Mouse (Mus musculus) thymus, postnatal 0 days (tissue): ENCODE data around the gene Kif6. TPM values are rescaled to one million over a fixed set of nuclear protein-coding genes. Genes with fewer than 3 reads are reported as not detected.

Experiments
- DNase-seq: peaks from one replicate; pipeline ENCODE4 v3.0.0-alpha.2; 2015; ENCODE audit warnings: low spot score
- polyA plus RNA-seq: library from polyadenylated mRNA; unstranded; fragments of >200 nt; fragmentation: Nextera tagmentation; extraction: Ambion mirVana; gene quantifications from 2 replicates; pipeline ENCODE4 v1.2.1, GENCODE M21; 2015

Gene Kif6
- polyA plus RNA-seq, 1 experiment from 2014 or later, result 1.3 TPM

- no peak for DNase-seq
Observed at GRCm38 (mm10) chr17:49736364-49736763, 121.4 kb downstream of the Kif6 start.

GRCm38 (mm10) chr17:49737217-49737774 is 122.4 kb downstream of the Kif6 start:
- no peak for DNase-seq

DNA sequence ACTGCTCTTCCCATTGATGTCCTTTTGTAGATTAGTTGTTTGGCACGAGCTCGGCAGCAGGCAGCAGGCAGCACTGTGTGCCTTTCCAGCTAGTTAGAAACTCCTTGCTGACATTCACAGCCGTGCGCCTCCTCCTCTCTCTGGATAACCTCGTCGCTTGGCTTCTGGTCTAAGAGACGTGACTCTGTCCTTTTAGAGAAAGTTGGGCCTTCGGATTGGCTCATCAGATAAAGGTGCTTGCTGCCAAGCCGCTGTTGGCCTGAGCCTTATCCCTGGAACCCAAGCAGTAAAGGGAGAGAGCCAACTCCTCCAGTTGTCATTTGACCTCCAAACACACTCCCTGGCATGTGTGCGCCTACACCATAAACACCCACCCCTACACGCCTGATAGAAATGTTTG is 123.4 kb downstream of the Kif6 start:
- DNase-seq, result no peak

GRCm38 (mm10) chr17:49739896-49740679 is 125.2 kb downstream of the Kif6 start:
- no peak for DNase-seq

DNA sequence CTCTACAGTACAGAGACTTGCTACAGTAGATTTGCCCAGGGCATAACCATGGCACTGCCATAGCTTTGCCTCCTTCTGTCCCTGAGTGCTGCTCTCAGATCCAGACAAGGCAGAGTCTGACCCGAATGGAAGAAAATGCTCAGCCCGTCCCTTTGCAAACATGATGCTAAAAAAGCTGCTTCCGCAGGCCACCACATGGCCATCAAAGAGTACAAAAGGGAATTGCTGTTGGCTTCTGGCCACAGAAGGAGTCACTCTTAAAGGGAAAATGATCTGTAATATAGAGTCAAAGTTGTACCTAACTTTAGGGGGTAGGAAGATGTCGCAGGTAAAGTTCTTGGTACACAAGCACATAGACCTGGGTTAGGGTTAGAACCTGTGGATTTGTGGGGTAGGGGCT is 126.2 kb downstream of the Kif6 start:
- no peak for DNase-seq

GRCm38 (mm10) chr17:49741927-49742326 is 127.0 kb downstream of the Kif6 start:
- no peak for DNase-seq

- no peak for DNase-seq
Observed at GRCm38 (mm10) chr17:49743580-49744463, 128.9 kb downstream of the Kif6 start.

DNA sequence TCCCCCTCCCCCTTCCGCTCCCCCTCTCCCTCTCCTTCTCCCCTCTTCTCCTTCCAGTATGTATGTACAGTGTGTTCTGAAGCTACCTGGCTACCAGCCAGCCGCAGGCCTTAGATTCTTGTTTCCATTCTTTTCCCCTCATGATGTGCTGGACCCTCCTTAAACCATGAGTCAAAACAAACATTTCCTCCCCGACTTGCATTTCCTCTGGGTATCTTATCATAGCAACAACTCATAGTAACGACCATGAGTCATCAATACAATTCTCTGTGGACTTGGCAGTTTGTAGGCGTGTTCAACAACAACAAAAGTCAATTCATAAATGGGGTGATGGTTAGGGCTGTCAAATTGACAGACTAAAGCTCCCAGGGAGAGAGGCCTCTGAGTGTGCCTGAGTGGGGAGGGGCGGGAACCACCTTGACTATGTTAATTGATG is 136.0 kb downstream of the Kif6 start:
- no peak for DNase-seq

DNA sequence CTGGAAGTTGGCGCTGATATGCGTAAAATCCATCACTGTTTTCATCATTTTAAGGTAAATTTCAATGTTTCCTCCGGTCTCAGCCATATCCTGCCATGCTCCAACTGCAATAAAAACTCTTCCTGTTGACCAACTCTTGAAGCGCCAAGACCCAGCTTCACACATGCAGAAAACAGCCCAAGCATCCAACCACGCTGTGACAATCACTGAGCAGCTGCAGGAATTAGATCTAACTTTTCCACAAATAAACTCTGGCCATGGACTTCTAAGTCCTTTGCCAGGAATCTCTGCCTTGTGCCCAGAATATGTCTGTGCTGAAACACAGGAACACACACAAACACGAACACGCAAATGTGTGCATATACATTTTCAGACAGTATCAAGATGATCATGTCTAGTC is 138.9 kb downstream of the Kif6 start:
- no peak for DNase-seq

DNA sequence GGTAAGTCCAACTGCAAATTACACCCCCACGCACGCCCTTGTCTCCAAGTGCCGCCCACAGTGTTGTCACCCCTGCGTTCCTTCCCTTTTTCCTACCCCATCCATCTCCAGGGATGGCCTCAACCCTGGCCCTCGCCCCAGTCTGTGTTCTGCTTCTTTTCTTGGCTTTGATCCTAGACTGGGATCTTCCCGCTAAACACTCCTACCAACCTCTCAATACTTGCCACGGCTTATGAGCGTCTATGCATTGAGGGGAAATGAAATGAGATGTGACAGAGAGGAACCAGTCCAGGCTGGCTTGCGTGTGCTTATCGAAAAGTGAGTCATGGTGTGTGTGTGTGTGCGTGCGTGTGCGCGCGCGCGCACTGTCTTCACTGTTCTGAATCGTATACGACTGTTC is 141.9 kb downstream of the Kif6 start:
- no peak for DNase-seq

DNA sequence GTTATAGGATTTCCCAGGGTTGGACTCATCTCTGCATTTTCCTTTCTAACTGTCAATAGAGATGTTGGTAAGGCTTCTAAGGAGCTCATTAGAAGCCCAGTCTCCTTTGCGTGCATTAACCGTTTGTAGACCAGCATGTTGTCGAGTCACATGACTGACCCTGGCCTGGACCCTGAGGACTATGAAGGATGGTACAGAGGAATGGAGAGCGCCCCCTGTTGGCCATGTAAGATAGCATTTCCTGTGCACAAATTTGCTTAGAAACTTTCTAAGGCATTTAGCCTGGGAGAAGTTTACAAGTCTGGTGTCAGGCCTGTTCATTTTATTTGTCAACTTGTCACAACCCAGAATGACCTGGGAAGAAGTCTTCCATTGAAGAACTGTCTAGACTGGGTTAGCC is 144.1 kb downstream of the Kif6 start:
- no peak for DNase-seq

DNA sequence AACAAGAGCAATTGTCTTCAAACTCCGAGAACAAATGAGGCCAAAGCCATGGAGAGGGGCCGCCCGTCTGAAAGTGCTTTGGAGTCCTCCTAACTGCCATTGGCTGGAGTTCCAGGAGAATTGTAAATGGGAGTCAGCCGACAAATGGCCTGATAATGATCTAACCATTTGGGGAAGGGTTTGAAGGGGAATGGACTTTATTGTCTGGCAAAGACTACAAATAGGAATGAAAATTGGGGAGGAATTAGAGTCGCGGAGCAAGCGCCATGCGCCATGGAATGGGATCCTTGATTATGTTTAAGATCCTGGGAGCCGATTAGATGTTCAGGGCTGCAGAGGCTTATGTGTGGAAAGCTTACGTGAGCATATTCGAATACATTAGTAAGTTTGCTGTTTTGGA is 146.3 kb downstream of the Kif6 start:
- DNase-seq, result no peak

DNA sequence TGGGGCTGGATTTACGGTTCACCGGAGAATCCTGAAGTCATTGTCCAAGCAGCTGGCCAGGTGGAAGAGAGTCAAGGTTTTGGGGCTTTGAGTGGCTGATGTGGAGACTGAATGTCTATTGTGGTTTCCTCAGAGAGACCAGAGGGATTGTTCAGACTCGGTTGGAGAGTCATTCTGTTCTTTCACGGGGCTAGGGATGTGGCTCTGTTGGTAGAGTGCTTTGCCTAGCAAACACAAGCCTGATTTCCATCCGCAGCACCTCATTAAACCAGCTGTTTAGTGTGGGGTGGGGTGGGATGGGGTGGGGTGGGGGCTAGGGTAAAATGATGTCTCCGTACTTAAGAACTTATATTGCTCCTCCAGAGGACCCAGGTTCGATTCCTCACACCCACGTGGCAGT is 146.9 kb downstream of the Kif6 start:
- no peak for DNase-seq

DNA sequence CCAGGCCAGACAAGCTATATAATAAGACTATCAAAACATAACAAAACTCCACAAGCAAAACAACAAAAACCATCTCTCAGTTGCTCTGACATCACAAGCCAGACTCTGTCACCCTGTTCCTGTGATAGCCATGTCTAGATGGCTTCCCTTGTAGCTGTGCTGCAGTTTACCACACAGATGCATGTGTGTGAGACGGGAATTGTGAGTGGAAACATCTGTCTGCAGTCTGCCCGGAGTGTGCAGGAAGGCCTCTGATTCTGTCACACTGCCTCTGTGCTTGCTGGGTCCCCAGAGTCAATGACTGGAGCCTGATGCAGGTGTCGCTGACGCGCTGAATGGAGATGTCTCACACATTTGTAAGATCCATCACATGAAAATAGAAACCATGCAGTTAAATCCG is 150.0 kb downstream of the Kif6 start:
- no peak for DNase-seq

DNA sequence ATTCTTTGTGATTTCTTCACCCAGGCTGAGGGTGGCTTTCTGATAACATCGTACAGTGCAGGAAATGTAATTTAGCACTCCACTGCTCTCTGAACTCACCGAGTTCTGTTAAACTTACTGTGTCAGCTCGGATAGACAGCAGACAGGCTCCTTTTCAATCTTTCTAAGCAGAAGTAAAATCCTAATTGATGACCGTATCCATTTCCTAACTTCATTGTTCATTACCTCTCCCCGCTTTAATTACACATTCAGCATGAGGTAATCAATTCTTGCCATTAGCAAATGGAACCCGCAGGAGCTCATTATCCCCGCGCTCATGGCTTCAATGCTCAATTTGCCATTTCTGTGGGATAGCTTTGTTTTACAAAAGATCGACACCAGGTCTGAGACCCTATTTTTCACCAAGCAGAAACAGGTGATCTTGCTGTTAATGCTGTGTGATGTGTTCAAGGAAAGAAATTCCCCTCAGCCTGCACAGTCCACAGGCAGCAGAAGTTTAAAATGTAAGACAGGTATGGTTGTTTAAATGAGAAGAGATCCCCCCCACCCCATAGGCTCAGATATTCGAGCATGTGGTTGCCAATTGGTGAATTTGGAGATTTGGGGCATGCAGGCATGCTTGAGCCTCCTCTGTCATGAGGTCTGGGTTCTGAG is 152.9 kb downstream of the Kif6 start:
- DNase-seq, result no peak

DNA sequence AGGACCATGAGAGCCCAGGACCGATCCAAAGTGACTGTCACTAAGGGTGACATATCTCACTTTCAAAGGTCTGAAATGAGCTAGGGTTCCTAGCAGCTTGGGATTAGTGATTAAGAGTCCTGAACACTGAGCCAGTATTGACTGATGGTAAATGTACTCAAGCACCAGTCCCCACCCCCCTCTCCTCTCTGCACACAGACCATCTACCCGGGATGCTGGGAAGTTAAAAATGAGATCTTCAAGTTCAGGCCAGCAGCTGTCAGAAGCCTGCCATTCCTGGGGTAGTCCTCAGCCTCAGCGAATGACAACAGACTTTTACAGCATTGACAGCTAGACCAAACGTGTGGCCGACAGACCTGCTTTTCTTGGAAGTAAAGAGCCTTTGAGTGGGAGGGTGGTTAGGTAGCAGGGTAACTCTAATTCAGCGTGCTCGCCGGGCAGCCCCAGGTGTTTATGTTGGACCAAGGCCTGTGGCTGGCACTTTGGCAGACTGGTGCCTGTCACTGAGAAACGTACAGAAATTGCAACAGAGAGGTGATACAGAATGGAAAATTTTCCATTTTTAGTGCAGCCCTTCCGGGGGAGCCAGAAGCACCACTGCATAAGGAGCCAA is 156.9 kb downstream of the Kif6 start:
- DNase-seq, result no peak

- no peak for DNase-seq
Observed at GRCm38 (mm10) chr17:49777115-49777839, 162.3 kb downstream of the Kif6 start.

GRCm38 (mm10) chr17:49779066-49779465 is 164.1 kb downstream of the Kif6 start:
- DNase-seq, result no peak

DNA sequence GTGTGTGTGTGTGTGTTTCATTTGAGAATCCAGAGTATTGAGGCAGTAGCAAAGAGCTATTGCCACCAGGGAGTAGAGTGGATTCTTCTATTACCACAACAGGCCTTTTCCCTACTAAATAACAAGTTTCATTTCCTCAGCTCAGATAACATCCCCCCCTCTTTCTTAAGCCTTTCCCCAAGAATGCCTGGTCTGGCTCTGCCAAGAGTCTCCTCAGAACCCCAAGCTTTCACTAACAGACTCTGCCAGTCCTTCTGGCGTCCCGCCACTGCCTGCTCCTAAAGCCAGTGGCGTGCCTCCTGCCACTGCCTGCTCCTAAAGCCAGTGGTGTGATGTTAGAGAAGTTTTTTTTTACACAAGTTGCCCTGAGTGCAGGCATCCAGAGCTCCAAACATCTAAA is 164.6 kb downstream of the Kif6 start:
- DNase-seq, result no peak

DNA sequence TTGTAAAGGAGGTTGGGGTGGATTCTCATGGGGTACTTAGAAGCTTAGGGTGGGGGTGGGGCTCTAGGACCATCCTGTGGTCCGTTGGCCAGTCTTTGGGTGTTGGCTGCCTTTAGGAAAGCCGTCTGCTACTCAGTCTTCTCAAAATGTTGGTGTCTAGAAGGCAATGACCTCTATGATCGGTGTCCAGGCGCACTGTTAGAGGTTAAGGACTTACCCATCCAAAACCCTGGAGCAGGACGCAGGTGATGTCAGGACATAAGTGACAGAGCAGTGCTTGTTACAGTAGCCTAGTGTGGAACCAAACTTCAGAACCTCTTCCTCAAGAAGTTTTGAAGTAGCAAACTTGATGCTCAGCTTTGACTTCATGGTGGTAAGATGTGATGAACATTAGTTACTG is 170.9 kb downstream of the Kif6 start:
- DNase-seq, result no peak

- DNase-seq, result no peak
Observed at GRCm38 (mm10) chr17:49787351-49787750, 172.4 kb downstream of the Kif6 start.
